Comparison of ENCODE assay signal across 20 mouse cellular contexts in genomic region chr3:85469711-85470110, GRCm38 (mm10).
DNase-seq lines count a peak whose midpoint lies in the region; ATAC-seq and TF ChIP-seq lines count a peak whose summit lies in the region.
"Had no signal": no experiment of that assay in that cellular context is flagged by ENCODE, and none has a peak within 500 bp of the region (broad histone marks: within the 10 kb centered on the region; RNA-seq: fewer than 3 reads in every experiment).

No protein-coding gene starts in this region.

- TF ChIP-seq POLR2A in thymus, adult 2 months (IDR thresholded peaks at IDR 0.05; ENCODE audit: control insufficient read depth, extremely low read depth, insufficient read depth, low read length, poor library complexity), result no peak

- 0 out of 2 replicates have a peak, but pooled peaks have one; percentile 27 for ATAC-seq in heart, postnatal 0 days (ENCODE audit: insufficient read depth, low read depth)
- ATAC-seq: forebrain, embryonic 15.5 days; midbrain, embryonic 16.5 days had no signal

- no peak overlapping the region for H3K4me2 ChIP-seq in heart, postnatal 0 days (ENCODE audit: low read depth, low read length)
- H3K4me2 ChIP-seq: forebrain, embryonic 15.5 days; hindbrain, embryonic 12.5 days; limb, embryonic 13.5 days; liver, embryonic 13.5 days; lung, embryonic 14.5 days had no signal

- WGBS in heart, postnatal 0 days, result 60% methylated on average over 6 of the region's 6 CpGs
- 92% methylated on average over 6 of the region's 6 CpGs for WGBS in thymus, adult 2 months

- no peak overlapping the region for H3K9ac ChIP-seq in heart, postnatal 0 days (replicated peaks; ENCODE audit: low read depth, low read length)
- H3K9ac ChIP-seq: forebrain, embryonic 15.5 days; hindbrain, embryonic 12.5 days; limb, embryonic 13.5 days; liver, embryonic 13.5 days; lung, embryonic 14.5 days had no signal

- no peak for DNase-seq in heart, postnatal 0 days (ENCODE audit: low spot score)
- no peak for DNase-seq in heart, postnatal 25 days (ENCODE audit: low spot score)
- DNase-seq in left cerebral cortex, adult 2 months (ENCODE audit: extremely low spot score in 1 of 2, low spot score in 2 of 2), result no peak
- no peak for DNase-seq in left cerebral cortex, postnatal 25 days (ENCODE audit: low spot score in 2 of 2)
- peak; percentile 7 for DNase-seq in R1 (ENCODE audit: low read depth, low spot score)
- DNase-seq in thymus, adult 2 months, result no peak
- no peak for DNase-seq in embryo, embryonic 10.5 days (ENCODE audit: low spot score)
- DNase-seq: cerebellum, adult 9-11 months; gastrocnemius, postnatal 36 days; liver, embryonic 13.5 days; lung, embryonic 14.5 days; lung, postnatal 36 days; retina, postnatal 1 day; right cerebral cortex, postnatal 4 days had no signal

- H3K4me1 ChIP-seq in heart, postnatal 0 days (ENCODE audit: control insufficient read depth, insufficient read depth), result peaks cover 7% of the 10 kb centered on the region; the same call in 1 of the 2 replicates
- no peaks in the 10 kb centered on the region for H3K4me1 ChIP-seq in thymus, adult 2 months (replicated peaks; ENCODE audit: control insufficient read depth, insufficient read depth, low read length)
- H3K4me1 ChIP-seq: forebrain, embryonic 15.5 days; hindbrain, embryonic 12.5 days; limb, embryonic 13.5 days; liver, embryonic 13.5 days had no signal

- TF ChIP-seq CTCF in heart, postnatal 0 days (IDR thresholded peaks at IDR 0.05; ENCODE audit: low read depth), result no peak
- TF ChIP-seq CTCF in left cerebral cortex, adult 2 months (IDR thresholded peaks at IDR 0.05), result no peak
- TF ChIP-seq CTCF in thymus, adult 2 months (IDR thresholded peaks at IDR 0.05; ENCODE audit: borderline replicate concordance, control insufficient read depth, extremely low read depth, insufficient read depth, low read length, poor library complexity), result no peak

- intact Hi-C loops in heart, postnatal 25 days (cut with DNase I), result no loop called here
- intact Hi-C loops in left cerebral cortex, adult 2 months (cut with DNase I), result loop anchor here (5.0 kb wide), 1 partner anchor 103 kb away; the partner anchor contains the start of gene Gatb
- intact Hi-C loops in left cerebral cortex, postnatal 25 days (cut with DNase I), result no loop called here

- no peak overlapping the region for H3K27ac ChIP-seq in heart, postnatal 0 days (ENCODE audit: low read depth)
- peak overlapping the region; percentile 69 for H3K27ac ChIP-seq in left cerebral cortex, adult 2 months
- H3K27ac ChIP-seq in thymus, adult 2 months (ENCODE audit: control insufficient read depth, insufficient read depth, low read length), result no peak overlapping the region
- H3K27ac ChIP-seq: forebrain, embryonic 15.5 days; hindbrain, embryonic 12.5 days; kidney, postnatal 0 days; limb, embryonic 13.5 days; liver, embryonic 13.5 days; stomach, postnatal 0 days had no signal

- H3K4me3 ChIP-seq in heart, postnatal 0 days (ENCODE audit: low read depth, low read length), result no peak overlapping the region
- no peak overlapping the region for H3K4me3 ChIP-seq in left cerebral cortex, adult 2 months
- H3K4me3 ChIP-seq in thymus, adult 2 months (ENCODE audit: control insufficient read depth, insufficient read depth, low read length), result no peak overlapping the region
- H3K4me3 ChIP-seq: forebrain, embryonic 15.5 days; hindbrain, embryonic 12.5 days; limb, embryonic 13.5 days; liver, embryonic 13.5 days had no signal

- no peak for TF ChIP-seq EP300 in heart, postnatal 0 days (IDR thresholded peaks at IDR 0.05; ENCODE audit: low read depth)

- H3K9me3 ChIP-seq in heart, postnatal 0 days (replicated peaks; ENCODE audit: control insufficient read depth, low read length), result no peaks in the 10 kb centered on the region
- H3K9me3 ChIP-seq: forebrain, embryonic 15.5 days; hindbrain, embryonic 12.5 days; limb, embryonic 13.5 days; liver, embryonic 13.5 days had no signal

- no peaks in the 10 kb centered on the region for H3K36me3 ChIP-seq in heart, postnatal 0 days (replicated peaks; ENCODE audit: control insufficient read depth, insufficient read depth, low read length)
- H3K36me3 ChIP-seq in thymus, adult 2 months (ENCODE audit: control insufficient read depth, insufficient read depth, low read length), result no peaks in the 10 kb centered on the region
- H3K36me3 ChIP-seq: forebrain, embryonic 15.5 days; hindbrain, embryonic 12.5 days; limb, embryonic 13.5 days; liver, embryonic 13.5 days had no signal

- H3K27me3 ChIP-seq in heart, postnatal 0 days (ENCODE audit: control insufficient read depth, insufficient read depth, low read length), result no peaks in the 10 kb centered on the region
- H3K27me3 ChIP-seq in thymus, adult 2 months (ENCODE audit: control insufficient read depth, insufficient read depth, low read length), result no peaks in the 10 kb centered on the region
- H3K27me3 ChIP-seq: forebrain, embryonic 15.5 days; hindbrain, embryonic 12.5 days; limb, embryonic 13.5 days; liver, embryonic 13.5 days had no signal
